Mouse (Mus musculus) limb, embryonic 13.5 days (tissue): Measurements from ENCODE around the gene Tmem94. TPM values are rescaled to one million over a fixed set of nuclear protein-coding genes. Genes with fewer than 3 reads are reported as not detected.
A peak's percentile ranks its signal among the peaks of the same experiment; 100 is the strongest.

Experiments used
- ATAC-seq: fragments of 200-750 bp; cut with Nextera tagmentation; 2 replicates; pipeline ENCODE4 v1.8.0; 2017; ENCODE audit warnings: low read depth, moderate number of reproducible peaks, moderate TSS enrichment; ENCODE audit not compliant: low FRiP score
- H3K27ac ChIP-seq: fragments of 300-500 bp; sonication (generic); 2 replicates; pipeline ENCODE4 v1.5.1; 2015; ENCODE audit warnings: inconsistent platforms, mild to moderate bottlenecking, moderate library complexity
- H3K27me3 ChIP-seq: fragments of 300-500 bp; sonication (generic); 2 replicates; pipeline ENCODE4 v1.6.1; 2015; ENCODE audit warnings: mild to moderate bottlenecking, inconsistent platforms
- H3K36me3 ChIP-seq: fragments of 300-500 bp; sonication (generic); 2 replicates; pipeline ENCODE4 v1.6.1; 2015; ENCODE audit warnings: inconsistent platforms, mild to moderate bottlenecking, moderate library complexity
- H3K4me1 ChIP-seq: fragments of 300-500 bp; sonication (generic); 2 replicates; pipeline ENCODE4 v1.6.1; 2015; ENCODE audit warnings: inconsistent platforms
- H3K4me2 ChIP-seq: fragments of 300-500 bp; sonication (generic); replicated peaks from 2 replicates; pipeline ENCODE4 v1.6.1; 2015; ENCODE audit warnings: inconsistent platforms, mild to moderate bottlenecking, moderate library complexity
- H3K4me3 ChIP-seq: fragments of 300-500 bp; sonication (generic); 2 replicates; pipeline ENCODE4 v1.5.1; 2015; ENCODE audit warnings: moderate library complexity, mild to moderate bottlenecking, inconsistent platforms
- H3K9ac ChIP-seq: fragments of 300-500 bp; sonication (generic); 2 replicates; pipeline ENCODE4 v1.6.1; 2015; ENCODE audit warnings: mild to moderate bottlenecking, inconsistent platforms
- H3K9me3 ChIP-seq: fragments of 300-500 bp; sonication (generic); 2 replicates; pipeline ENCODE4 v1.6.1; 2016; ENCODE audit warnings: inconsistent platforms
- WGBS: fragments of 180-500 bp; shearing (Covaris S2); methylation state at CpG from one replicate; pipeline ENCODE4 v1.1.7; 2015; 5-methylcytosine and 5-hydroxymethylcytosine counted together
- polyA plus RNA-seq: library from polyadenylated mRNA; unstranded; fragments of >200 nt; fragmentation: Nextera tagmentation; extraction: Ambion mirVana; gene quantifications from 2 replicates; pipeline ENCODE4 v1.2.1, GENCODE M21; 2015

The Tmem94 gene
- polyA plus RNA-seq, 1 experiment from 2014 or later = 31.9 TPM

GRCm38 (mm10) chr11:115796898-115797297 lies 31.7 kb downstream of the Tmem94 start:
- Histone ChIP-seq H3K4me2 (no peak overlapping the region), H3K4me1 (no peaks in the 10 kb centered on the region), H3K9ac (no peak overlapping the region), H3K27ac (no peak overlapping the region; the same call in 1 of the 2 replicates), H3K36me3 (peaks cover 99% of the 10 kb centered on the region), H3K4me3 (no peak overlapping the region), H3K9me3 (no peaks in the 10 kb centered on the region), H3K27me3 (no peaks in the 10 kb centered on the region)
- WGBS = 86% methylated on average over 15 of the region's 15 CpGs
- no peak for ATAC-seq

GRCm38 (mm10) chr11:115797665-115798064 lies 32.4 kb downstream of the Tmem94 start:
- no peaks in the 10 kb centered on the region for H3K9me3 ChIP-seq
- H3K4me2 ChIP-seq = no peak overlapping the region
- H3K4me3 ChIP-seq = no peak overlapping the region
- no peak overlapping the region for H3K9ac ChIP-seq
- no peaks in the 10 kb centered on the region for H3K27me3 ChIP-seq
- whole genome bisulfite sequencing = 85% methylated on average over 9 of the region's 9 CpGs
- no peak for ATAC-seq
- no peak overlapping the region for H3K27ac ChIP-seq
- H3K36me3 ChIP-seq = peaks cover 99% of the 10 kb centered on the region
- no peaks in the 10 kb centered on the region for H3K4me1 ChIP-seq

- ATAC-seq = no peak
- H3K4me1 ChIP-seq = no peaks in the 10 kb centered on the region
- H3K4me3 ChIP-seq = no peak overlapping the region
- WGBS = 88% methylated on average over 18 of the region's 18 CpGs
- H3K27ac ChIP-seq = no peak overlapping the region
- no peak overlapping the region for H3K9ac ChIP-seq
- no peak overlapping the region for H3K4me2 ChIP-seq
- H3K36me3 ChIP-seq = peaks cover 95% of the 10 kb centered on the region
- no peaks in the 10 kb centered on the region for H3K9me3 ChIP-seq
- H3K27me3 ChIP-seq = no peaks in the 10 kb centered on the region
These were observed 35.7 kb downstream of the Tmem94 start for GRCm38 (mm10) chr11:115800981-115801380.

- Histone ChIP-seq H3K36me3 (peaks cover 94% of the 10 kb centered on the region), H3K27ac (no peak overlapping the region)
- 91% methylated on average over 24 of the region's 24 CpGs for WGBS
These were observed 38.0 kb downstream of the Tmem94 start for GRCm38 (mm10) chr11:115803072-115803709.

GRCm38 (mm10) chr11:115805005-115805404 lies 39.8 kb downstream of the Tmem94 start:
- no peak for ATAC-seq
- H3K9ac ChIP-seq = no peak overlapping the region

More at GRCm38 (mm10) chr11:115803072-115803709, 38.0 kb downstream of the Tmem94 start:
- no peaks in the 10 kb centered on the region for H3K27me3 ChIP-seq
- H3K4me3 ChIP-seq = no peak overlapping the region
- H3K4me2 ChIP-seq = no peak overlapping the region
- H3K9me3 ChIP-seq = no peaks in the 10 kb centered on the region
- no peak for ATAC-seq
- H3K9ac ChIP-seq = no peak overlapping the region
- H3K4me1 ChIP-seq = peaks cover 12% of the 10 kb centered on the region

GRCm38 (mm10) chr11:115806154-115806553 lies 40.9 kb downstream of the Tmem94 start:
- 91% methylated on average over 10 of the region's 10 CpGs for WGBS
- Histone ChIP-seq H3K27ac (no peak overlapping the region), H3K9me3 (no peaks in the 10 kb centered on the region), H3K4me1 (peaks cover 42% of the 10 kb centered on the region), H3K27me3 (no peaks in the 10 kb centered on the region), H3K4me2 (no peak overlapping the region), H3K4me3 (no peak overlapping the region), H3K9ac (no peak overlapping the region), H3K36me3 (peaks cover 84% of the 10 kb centered on the region)
- ATAC-seq = no peak

More at GRCm38 (mm10) chr11:115805005-115805404, 39.8 kb downstream of the Tmem94 start:
- Histone ChIP-seq H3K27ac (no peak overlapping the region), H3K4me1 (peaks cover 31% of the 10 kb centered on the region), H3K4me2 (no peak overlapping the region), H3K9me3 (no peaks in the 10 kb centered on the region), H3K27me3 (no peaks in the 10 kb centered on the region), H3K36me3 (peaks cover 84% of the 10 kb centered on the region), H3K4me3 (no peak overlapping the region)
- WGBS = 94% methylated on average over 7 of the region's 7 CpGs

GRCm38 (mm10) chr11:115807306-115807705 lies 42.1 kb downstream of the Tmem94 start:
- 74% methylated on average over 6 of the region's 6 CpGs for WGBS
- Histone ChIP-seq H3K9me3 (no peaks in the 10 kb centered on the region), H3K4me2 (0 out of 2 replicates have a peak overlapping the region, but pooled peaks have one; percentile 96), H3K4me1 (peaks cover 54% of the 10 kb centered on the region), H3K27me3 (no peaks in the 10 kb centered on the region), H3K4me3 (no peak overlapping the region), H3K36me3 (peaks cover 82% of the 10 kb centered on the region), H3K9ac (no peak overlapping the region), H3K27ac (no peak overlapping the region)
- no peak for ATAC-seq

- H3K4me2 ChIP-seq = peak overlapping the region; percentile 96
- WGBS = 80% methylated on average over 11 of the region's 11 CpGs
- H3K27me3 ChIP-seq = no peaks in the 10 kb centered on the region
- no peak for ATAC-seq
- no peak overlapping the region; the same call in 1 of the 2 replicates for H3K27ac ChIP-seq
- peak overlapping the region; percentile 51; the same call in 1 of the 2 replicates for H3K9ac ChIP-seq
- peak overlapping the region; percentile 5; the same call in 1 of the 2 replicates for H3K4me3 ChIP-seq
- H3K4me1 ChIP-seq = peaks cover 59% of the 10 kb centered on the region
- peaks cover 75% of the 10 kb centered on the region for H3K36me3 ChIP-seq
- no peaks in the 10 kb centered on the region for H3K9me3 ChIP-seq
These were observed 42.7 kb downstream of the Tmem94 start for GRCm38 (mm10) chr11:115807971-115808370.

- Histone ChIP-seq H3K4me1 (peaks cover 59% of the 10 kb centered on the region), H3K27me3 (no peaks in the 10 kb centered on the region), H3K9me3 (no peaks in the 10 kb centered on the region), H3K4me3 (peak overlapping the region; percentile 5), H3K36me3 (peaks cover 67% of the 10 kb centered on the region), H3K27ac (peak overlapping the region; percentile 76), H3K4me2 (peak overlapping the region; percentile 96), H3K9ac (peak overlapping the region; percentile 51)
- WGBS = 27% methylated on average over 10 of the region's 10 CpGs
- peak; percentile 14; the same call in 1 of the 2 replicates for ATAC-seq
These were observed 43.6 kb downstream of the Tmem94 start for GRCm38 (mm10) chr11:115808696-115809310.

- 80% methylated on average over 8 of the region's 8 CpGs for WGBS
- peaks cover 63% of the 10 kb centered on the region for H3K36me3 ChIP-seq
- H3K4me2 ChIP-seq = peak overlapping the region; percentile 96
These were observed 44.1 kb downstream of the Tmem94 start for GRCm38 (mm10) chr11:115809311-115809781.

GRCm38 (mm10) chr11:115810377-115810776 lies 45.1 kb downstream of the Tmem94 start:
- WGBS = 65% methylated on average over 14 of the region's 14 CpGs
- peak overlapping the region; percentile 96 for H3K4me2 ChIP-seq

More at GRCm38 (mm10) chr11:115809311-115809781, 44.1 kb downstream of the Tmem94 start:
- H3K27ac ChIP-seq = peak overlapping the region; percentile 76
- peak overlapping the region; percentile 5 for H3K4me3 ChIP-seq
- no peaks in the 10 kb centered on the region for H3K27me3 ChIP-seq
- no peaks in the 10 kb centered on the region for H3K9me3 ChIP-seq
- peaks cover 62% of the 10 kb centered on the region for H3K4me1 ChIP-seq
- peak overlapping the region; percentile 40 for H3K9ac ChIP-seq
- no peak for ATAC-seq

GRCm38 (mm10) chr11:115811381-115812093 lies 46.3 kb downstream of the Tmem94 start:
- Histone ChIP-seq H3K4me2 (peak overlapping the region; percentile 96), H3K4me1 (peaks cover 74% of the 10 kb centered on the region), H3K27ac (no peak overlapping the region), H3K9me3 (no peaks in the 10 kb centered on the region), H3K36me3 (peaks cover 45% of the 10 kb centered on the region), H3K27me3 (no peaks in the 10 kb centered on the region), H3K9ac (peak overlapping the region; percentile 90), H3K4me3 (peak overlapping the region; percentile 93)
- no peak for ATAC-seq
- WGBS = 86% methylated on average over 20 of the region's 20 CpGs

More at GRCm38 (mm10) chr11:115810377-115810776, 45.1 kb downstream of the Tmem94 start:
- Histone ChIP-seq H3K4me1 (peaks cover 66% of the 10 kb centered on the region), H3K36me3 (peaks cover 53% of the 10 kb centered on the region), H3K9me3 (no peaks in the 10 kb centered on the region), H3K4me3 (peak overlapping the region; percentile 93), H3K27ac (peak overlapping the region; percentile 48; the same call in 1 of the 2 replicates), H3K27me3 (no peaks in the 10 kb centered on the region), H3K9ac (peak overlapping the region; percentile 48; the same call in 1 of the 2 replicates)
- ATAC-seq = no peak
